Mouse (Mus musculus) lung, embryonic 16.5 days (tissue): ENCODE results near the gene Timm44. TPM values are rescaled to one million over a fixed set of nuclear protein-coding genes. Genes with fewer than 3 reads are reported as not detected.

Experiments used
- ATAC-seq: fragments of 200-750 bp; cut with Nextera tagmentation; 2 replicates; pipeline ENCODE4 v1.8.0; 2017; ENCODE audit warnings: low read depth, mild to moderate bottlenecking, moderate library complexity
- H3K27ac ChIP-seq: fragments of 300-500 bp; sonication (generic); 2 replicates; pipeline ENCODE4 v1.5.1; 2014; ENCODE audit warnings: mild to moderate bottlenecking, control low read depth, low read length
- H3K27me3 ChIP-seq: fragments of 300-500 bp; sonication (generic); 2 replicates; pipeline ENCODE4 v1.6.1; 2014; ENCODE audit warnings: low read depth, low read length, mixed read lengths; ENCODE audit not compliant: control insufficient read depth, insufficient read depth
- H3K36me3 ChIP-seq: fragments of 300-500 bp; sonication (generic); 2 replicates; pipeline ENCODE4 v1.6.1; 2014; ENCODE audit warnings: low read length; ENCODE audit not compliant: control insufficient read depth, insufficient read depth
- H3K4me1 ChIP-seq: fragments of 300-500 bp; sonication (generic); replicated peaks from 2 replicates; pipeline ENCODE4 v1.6.1; 2014; ENCODE audit warnings: low read length, mixed read lengths; ENCODE audit not compliant: control insufficient read depth, insufficient read depth
- H3K4me2 ChIP-seq: fragments of 300-500 bp; sonication (generic); 2 replicates; pipeline ENCODE4 v1.6.1; 2014; ENCODE audit warnings: low read depth, low read length, control low read depth
- H3K4me3 ChIP-seq: fragments of 300-500 bp; sonication (generic); 2 replicates; pipeline ENCODE4 v1.5.1; 2014; ENCODE audit warnings: mild to moderate bottlenecking, low read length, control low read depth
- H3K9ac ChIP-seq: fragments of 300-500 bp; sonication (generic); 2 replicates; pipeline ENCODE4 v1.6.1; 2014; ENCODE audit warnings: low read length, control low read depth
- H3K9me3 ChIP-seq: fragments of 300-500 bp; sonication (generic); 2 replicates; pipeline ENCODE4 v1.6.1; 2016; ENCODE audit warnings: low read length; ENCODE audit not compliant: control insufficient read depth
- WGBS: fragments of 180-500 bp; shearing (Covaris S2); extraction: QIAGEN DNeasy Blood & Tissue Kit; methylation state at CpG from one replicate; pipeline ENCODE4 v1.1.7; 2014; 5-methylcytosine and 5-hydroxymethylcytosine counted together
- polyA plus RNA-seq: library from polyadenylated mRNA; unstranded; fragments of >200 nt; fragmentation: Nextera tagmentation; extraction: Ambion mirVana; gene quantifications from 2 replicates; pipeline ENCODE4 v1.2.1, GENCODE M21; 2015

The Timm44 gene
- polyA plus RNA-seq, 1 experiment from 2014 or later = 56.5 TPM

GRCm38 (mm10) chr8:4229784-4230183, 45.9 kb downstream of the Timm44 start:
- Histone ChIP-seq H3K9me3 (no peaks in the 10 kb centered on the region), H3K27me3 (peaks cover 7% of the 10 kb centered on the region), H3K4me2 (no peak overlapping the region), H3K9ac (no peak overlapping the region), H3K27ac (no peak overlapping the region), H3K4me3 (no peak overlapping the region), H3K4me1 (no peaks in the 10 kb centered on the region), H3K36me3 (no peaks in the 10 kb centered on the region)
- no peak for ATAC-seq
- 72% methylated on average over 5 of the region's 5 CpGs for WGBS

GRCm38 (mm10) chr8:4227919-4228318, 47.8 kb downstream of the Timm44 start:
- H3K27me3 ChIP-seq = peaks cover 7% of the 10 kb centered on the region
- H3K4me1 ChIP-seq = no peaks in the 10 kb centered on the region
- H3K27ac ChIP-seq = no peak overlapping the region
- no peak overlapping the region for H3K9ac ChIP-seq
- WGBS = 91% methylated on average over 4 of the region's 4 CpGs
- H3K9me3 ChIP-seq = no peaks in the 10 kb centered on the region
- H3K4me3 ChIP-seq = no peak overlapping the region
- no peaks in the 10 kb centered on the region for H3K36me3 ChIP-seq
- no peak overlapping the region for H3K4me2 ChIP-seq
- ATAC-seq = no peak

DNA sequence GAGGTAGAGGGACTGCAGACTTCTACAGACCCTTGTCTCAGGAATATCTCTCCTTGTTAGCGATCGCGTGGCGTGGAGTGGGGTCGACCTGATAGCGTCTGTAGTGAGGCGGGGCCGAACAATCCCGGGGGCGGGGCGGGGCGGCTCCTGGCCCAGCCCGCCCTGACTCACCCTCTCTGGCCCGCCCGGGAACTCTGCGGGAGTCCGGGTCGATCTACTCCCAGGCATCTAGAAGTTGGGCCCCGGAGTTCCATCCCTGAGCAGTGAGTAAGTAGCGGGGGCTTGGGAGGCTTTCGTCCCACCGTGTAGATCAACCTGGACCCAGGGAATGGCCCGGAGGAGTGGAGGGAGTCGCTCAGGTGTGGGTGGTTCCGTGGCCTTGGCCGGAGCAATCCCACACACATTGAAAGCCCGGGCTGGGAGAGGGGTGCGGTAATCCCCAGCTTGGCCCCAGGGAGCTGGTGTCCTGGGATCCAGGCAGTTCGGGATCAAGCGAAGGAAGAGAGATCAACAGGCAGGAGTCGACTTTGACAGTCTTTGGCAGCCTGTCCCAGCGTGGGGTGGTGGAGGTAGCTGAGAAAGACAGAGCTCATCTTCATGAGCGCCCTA, 48.9 kb downstream of the Timm44 start, which contains the start of gene Lrrc8e:
Gene Lrrc8e, plus strand, starts transcription at position 89 of the 609 bp plus-strand sequence.
- Histone ChIP-seq H3K27ac (no peak within 1 kb of the TSS), H3K4me3 (peak within 1 kb of the TSS; percentile 42), H3K4me1 (no peaks in the 10 kb centered on the region), H3K9me3 (no peaks in the 10 kb centered on the region), H3K27me3 (peaks cover 7% of the 10 kb centered on the region), H3K9ac (peak within 1 kb of the TSS; percentile 64), H3K36me3 (no peaks in the 10 kb centered on the region), H3K4me2 (peak within 1 kb of the TSS; percentile 62)
- ATAC-seq = peak; percentile 81
- WGBS = 4% methylated on average over 33 of the region's 33 CpGs

- H3K9ac ChIP-seq = peak overlapping the region; percentile 64
- 22% methylated on average over 4 of the region's 4 CpGs for WGBS
- ATAC-seq = peak; percentile 50
- H3K36me3 ChIP-seq = no peaks in the 10 kb centered on the region
- no peaks in the 10 kb centered on the region for H3K4me1 ChIP-seq
- no peak overlapping the region for H3K27ac ChIP-seq
- H3K9me3 ChIP-seq = no peaks in the 10 kb centered on the region
- peak overlapping the region; percentile 62 for H3K4me2 ChIP-seq
- H3K4me3 ChIP-seq = peak overlapping the region; percentile 42
- peaks cover 7% of the 10 kb centered on the region for H3K27me3 ChIP-seq
These were observed 49.4 kb downstream of the Timm44 start for GRCm38 (mm10) chr8:4226323-4226722.

GRCm38 (mm10) chr8:4222059-4222458, 53.7 kb downstream of the Timm44 start:
- ATAC-seq = no peak
- Histone ChIP-seq H3K9ac (no peak overlapping the region), H3K4me1 (no peaks in the 10 kb centered on the region), H3K27me3 (peaks cover 18% of the 10 kb centered on the region), H3K27ac (no peak overlapping the region), H3K9me3 (no peaks in the 10 kb centered on the region), H3K4me3 (no peak overlapping the region), H3K4me2 (no peak overlapping the region), H3K36me3 (no peaks in the 10 kb centered on the region)

DNA sequence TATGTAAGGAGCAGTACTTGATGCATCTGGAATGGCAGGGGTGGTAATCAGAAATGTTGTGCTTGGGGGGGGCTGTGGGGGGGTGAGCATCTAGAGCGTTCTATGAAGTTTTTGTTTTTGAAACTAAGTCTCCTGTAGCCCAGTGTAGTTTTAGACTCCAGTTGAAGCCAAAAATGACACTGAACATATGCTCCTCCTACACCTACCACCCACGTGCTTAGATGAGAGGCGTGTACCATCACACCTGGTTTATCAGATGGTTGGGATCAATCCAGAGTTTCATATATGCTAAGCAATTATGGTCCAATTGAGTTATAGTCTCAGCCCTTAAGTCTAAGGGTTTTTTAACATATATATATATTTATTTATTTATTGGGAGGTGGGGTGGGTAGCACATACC, 56.1 kb downstream of the Timm44 start:
- H3K9ac ChIP-seq = no peak overlapping the region
- H3K4me3 ChIP-seq = no peak overlapping the region
- H3K27me3 ChIP-seq = peaks cover 23% of the 10 kb centered on the region
- peaks cover 3% of the 10 kb centered on the region for H3K4me1 ChIP-seq
- H3K9me3 ChIP-seq = no peaks in the 10 kb centered on the region
- H3K36me3 ChIP-seq = no peaks in the 10 kb centered on the region
- H3K4me2 ChIP-seq = no peak overlapping the region
- whole genome bisulfite sequencing = 85% methylated on average over 3 of the region's 3 CpGs
- ATAC-seq = no peak
- no peak overlapping the region for H3K27ac ChIP-seq

GRCm38 (mm10) chr8:4216791-4217621, 58.7 kb downstream of the Timm44 start, which contains the start of gene Prr36:
Gene Prr36, minus strand, starts transcription at chr8:4217459.
- 3% methylated on average over 44 of the region's 44 CpGs for WGBS
- H3K4me2 ChIP-seq = peak within 1 kb of the TSS; percentile 74
- 0 out of 2 replicates have a peak, but pooled peaks have one; percentile 2 for ATAC-seq
- 0 out of 2 replicates have a peak within 1 kb of the TSS, but pooled peaks have one; percentile 37 for H3K27ac ChIP-seq
- H3K27me3 ChIP-seq = peaks cover 23% of the 10 kb centered on the region
- H3K9me3 ChIP-seq = no peaks in the 10 kb centered on the region
- H3K4me1 ChIP-seq = peaks cover 15% of the 10 kb centered on the region
- peak within 1 kb of the TSS; percentile 56 for H3K4me3 ChIP-seq
- H3K9ac ChIP-seq = peak within 1 kb of the TSS; percentile 64
- no peaks in the 10 kb centered on the region for H3K36me3 ChIP-seq

GRCm38 (mm10) chr8:4216296-4216695, 59.4 kb downstream of the Timm44 start:
- Histone ChIP-seq H3K4me1 (peaks cover 15% of the 10 kb centered on the region), H3K27ac (no peak overlapping the region), H3K4me2 (peak overlapping the region; percentile 74), H3K9ac (peak overlapping the region; percentile 64), H3K4me3 (peak overlapping the region; percentile 56), H3K27me3 (peaks cover 23% of the 10 kb centered on the region), H3K9me3 (no peaks in the 10 kb centered on the region), H3K36me3 (no peaks in the 10 kb centered on the region)
- 6% methylated on average over 18 of the region's 18 CpGs for WGBS
- no peak for ATAC-seq
